Mouse (Mus musculus) limb, embryonic 14.5 days (tissue): ENCODE measurements around the gene Cfap45. TPM values are rescaled to one million over a fixed set of nuclear protein-coding genes. Genes with fewer than 3 reads are reported as not detected.

Experiments
- ATAC-seq: fragments of 200-750 bp; cut with Nextera tagmentation; 2 replicates; pipeline ENCODE4 v1.8.0; 2017; ENCODE audit warnings: low read depth, moderate number of reproducible peaks, moderate TSS enrichment; ENCODE audit not compliant: low FRiP score
- DNase-seq: peaks from one replicate; pipeline ENCODE4 v3.0.0-alpha.2; 2015; ENCODE audit warnings: low spot score
- H3K27ac ChIP-seq: fragments of 300-500 bp; sonication (generic); replicated peaks from 2 replicates; pipeline ENCODE4 v1.5.1; 2014; ENCODE audit warnings: low read depth, mild to moderate bottlenecking, low read length, moderate library complexity, mixed read lengths
- H3K27me3 ChIP-seq: fragments of 300-500 bp; sonication (generic); 2 replicates; pipeline ENCODE4 v1.6.1; 2014; ENCODE audit warnings: low read length, mixed read lengths; ENCODE audit not compliant: control insufficient read depth, insufficient read depth
- H3K36me3 ChIP-seq: fragments of 300-500 bp; sonication (generic); 2 replicates; pipeline ENCODE4 v1.6.1; 2014; ENCODE audit warnings: mild to moderate bottlenecking, low read length, moderate library complexity, mixed read lengths; ENCODE audit not compliant: control insufficient read depth, insufficient read depth
- H3K4me1 ChIP-seq: fragments of 300-500 bp; sonication (generic); 2 replicates; pipeline ENCODE4 v1.6.1; 2014; ENCODE audit warnings: antibody characterized with exemption, low read length, mixed read lengths; ENCODE audit not compliant: control insufficient read depth, insufficient read depth
- H3K4me2 ChIP-seq: fragments of 300-500 bp; sonication (generic); replicated peaks from 2 replicates; pipeline ENCODE4 v1.6.1; 2014; ENCODE audit warnings: low read depth, mild to moderate bottlenecking, low read length, moderate library complexity; ENCODE audit not compliant: severe bottlenecking
- H3K4me3 ChIP-seq: fragments of 300-500 bp; sonication (generic); replicated peaks from 2 replicates; pipeline ENCODE4 v1.5.1; 2014; ENCODE audit warnings: low read length
- H3K9ac ChIP-seq: fragments of 300-500 bp; sonication (generic); 2 replicates; pipeline ENCODE4 v1.6.1; 2014; ENCODE audit warnings: mild to moderate bottlenecking, low read depth, low read length, moderate library complexity; ENCODE audit not compliant: severe bottlenecking
- H3K9me3 ChIP-seq: fragments of 300-500 bp; sonication (generic); 2 replicates; pipeline ENCODE4 v1.6.1; 2016; ENCODE audit warnings: low read length; ENCODE audit not compliant: control insufficient read depth
- POLR2A ChIP-seq: fragments of 200-500 bp; IDR thresholded peaks from 2 replicates; pipeline ENCODE4 v1.8.0; 2012; ENCODE audit warnings: inconsistent platforms, mild to moderate bottlenecking, moderate library complexity, borderline replicate concordance; ENCODE audit not compliant: insufficient read depth, insufficient read length; ENCODE audit errors: extremely low read depth
- WGBS: fragments of 180-500 bp; shearing (Covaris S2); extraction: QIAGEN DNeasy Blood & Tissue Kit; methylation state at CpG from one replicate; pipeline ENCODE4 v1.1.7; 2014; 5-methylcytosine and 5-hydroxymethylcytosine counted together
- polyA plus RNA-seq, 2 experiments: library from polyadenylated mRNA; depleted of rRNA in 1 of 2; stranded (reverse) in 1 of 2; unstranded in 1 of 2; fragments of >200 nt; fragmentation: Nextera tagmentation in 1 of 2; extraction: Ambion mirVana in 1 of 2; gene quantifications; 2 replicates each; pipeline versions ENCODE4 v1.2.1 to v1.2.3; 2012 to 2014

Gene Cfap45
- polyA plus RNA-seq, 2 experiments, result 0.98 to 1.3 TPM

GRCm38 (mm10) chr1:172488831-172489230 is 31.8 kb upstream of the Cfap45 start:
- no peaks in the 10 kb centered on the region for H3K27me3 ChIP-seq
- ATAC-seq, result no peak
- H3K9me3 ChIP-seq, result no peaks in the 10 kb centered on the region
- H3K4me3 ChIP-seq, result no peak overlapping the region
- 81% methylated on average over 7 of the region's 7 CpGs for WGBS
- H3K4me1 ChIP-seq, result peaks cover 15% of the 10 kb centered on the region
- H3K27ac ChIP-seq, result no peak overlapping the region
- no peak overlapping the region for H3K4me2 ChIP-seq
- TF ChIP-seq POLR2A, result no peak
- peaks cover 9% of the 10 kb centered on the region; the same call in 1 of the 2 replicates for H3K36me3 ChIP-seq
- H3K9ac ChIP-seq, result no peak overlapping the region
- no peak for DNase-seq

GRCm38 (mm10) chr1:172489585-172490250 is 30.9 kb upstream of the Cfap45 start:
- Histone ChIP-seq H3K4me2 (peak overlapping the region; percentile 47), H3K27ac (no peak overlapping the region), H3K36me3 (peaks cover 9% of the 10 kb centered on the region; the same call in 1 of the 2 replicates), H3K4me3 (peak overlapping the region; percentile 25; the same call in 1 of the 2 replicates), H3K4me1 (peaks cover 15% of the 10 kb centered on the region), H3K27me3 (no peaks in the 10 kb centered on the region), H3K9ac (peak overlapping the region; percentile 41; the same call in 1 of the 2 replicates), H3K9me3 (no peaks in the 10 kb centered on the region)
- no peak for TF ChIP-seq POLR2A
- no peak for DNase-seq
- 61% methylated on average over 12 of the region's 12 CpGs for WGBS
- ATAC-seq, result no peak

GRCm38 (mm10) chr1:172490261-172490661 is 30.3 kb upstream of the Cfap45 start:
- ATAC-seq, result peak; percentile 39
- H3K27ac ChIP-seq, result no peak overlapping the region
- peak overlapping the region; percentile 47 for H3K4me2 ChIP-seq
- TF ChIP-seq POLR2A, result no peak
- WGBS, result 11% methylated on average over 10 of the region's 10 CpGs
- H3K9me3 ChIP-seq, result no peaks in the 10 kb centered on the region
- no peaks in the 10 kb centered on the region for H3K27me3 ChIP-seq
- H3K9ac ChIP-seq, result peak overlapping the region; percentile 41; the same call in 1 of the 2 replicates
- peaks cover 9% of the 10 kb centered on the region; the same call in 1 of the 2 replicates for H3K36me3 ChIP-seq
- peak; percentile 71 for DNase-seq
- peak overlapping the region; percentile 25 for H3K4me3 ChIP-seq
- H3K4me1 ChIP-seq, result peaks cover 13% of the 10 kb centered on the region

- Histone ChIP-seq H3K27me3 (no peaks in the 10 kb centered on the region), H3K9ac (no peak overlapping the region), H3K36me3 (peaks cover 23% of the 10 kb centered on the region), H3K9me3 (no peaks in the 10 kb centered on the region), H3K4me3 (no peak overlapping the region), H3K4me1 (0 out of 2 replicates have a peak, but pooled peaks cover 5% of the 10 kb centered on the region), H3K4me2 (no peak overlapping the region), H3K27ac (no peak overlapping the region)
- ATAC-seq, result no peak
- no peak for TF ChIP-seq POLR2A
- 89% methylated on average over 8 of the region's 8 CpGs for WGBS
- no peak for DNase-seq
Observed at GRCm38 (mm10) chr1:172492047-172492446, 28.6 kb upstream of the Cfap45 start.

- 87% methylated on average over 6 of the region's 6 CpGs for WGBS
- H3K27ac ChIP-seq, result no peak overlapping the region
- H3K27me3 ChIP-seq, result no peaks in the 10 kb centered on the region
- ATAC-seq (no peak), DNase-seq (no peak)
- H3K9ac ChIP-seq, result no peak overlapping the region
- no peaks in the 10 kb centered on the region for H3K9me3 ChIP-seq
- H3K36me3 ChIP-seq, result peaks cover 37% of the 10 kb centered on the region
- H3K4me3 ChIP-seq, result no peak overlapping the region
- H3K4me1 ChIP-seq, result 0 out of 2 replicates have a peak, but pooled peaks cover 5% of the 10 kb centered on the region
- TF ChIP-seq POLR2A, result no peak
- no peak overlapping the region for H3K4me2 ChIP-seq
Observed at GRCm38 (mm10) chr1:172493516-172493915, 27.1 kb upstream of the Cfap45 start.

GRCm38 (mm10) chr1:172496030-172496429 is 24.6 kb upstream of the Cfap45 start:
- no peak overlapping the region for H3K9ac ChIP-seq
- DNase-seq (no peak), ATAC-seq (no peak)
- no peak overlapping the region for H3K4me3 ChIP-seq
- H3K4me2 ChIP-seq, result no peak overlapping the region
- H3K4me1 ChIP-seq, result peaks cover 2% of the 10 kb centered on the region; the same call in 1 of the 2 replicates
- 79% methylated on average over 17 of the region's 17 CpGs for WGBS
- H3K36me3 ChIP-seq, result peaks cover 37% of the 10 kb centered on the region
- H3K27me3 ChIP-seq, result 0 out of 2 replicates have a peak, but pooled peaks cover 5% of the 10 kb centered on the region
- no peak for TF ChIP-seq POLR2A
- H3K9me3 ChIP-seq, result no peaks in the 10 kb centered on the region
- no peak overlapping the region for H3K27ac ChIP-seq
